Mouse (Mus musculus): ENCODE measurements around the gene Igsf23. TPM values are rescaled to one million over a fixed set of nuclear protein-coding genes. Genes with fewer than 3 reads are reported as not detected.

Gene Igsf23
- polyA plus RNA-seq, 1 experiment from 2014 or later = not detected

- no peak overlapping the region for H3K4me2 ChIP-seq (ENCODE audit: low read length)
- H3K36me3 ChIP-seq (ENCODE audit: control insufficient read depth, insufficient read depth, low read length) = no peaks in the 10 kb centered on the region
- H3K9me3 ChIP-seq (ENCODE audit: control insufficient read depth, low read length) = no peaks in the 10 kb centered on the region
- WGBS = 4% methylated on average over 7 of the region's 7 CpGs
- ATAC-seq = peak; percentile 45; the same call in 1 of the 2 replicates
- no peak overlapping the region for H3K9ac ChIP-seq (ENCODE audit: low read depth, low read length)
- no peaks in the 10 kb centered on the region for H3K27me3 ChIP-seq (replicated peaks; ENCODE audit: control insufficient read depth, insufficient read depth, low read length)
- H3K27ac ChIP-seq (ENCODE audit: low read depth, low read length) = no peak overlapping the region
- H3K4me1 ChIP-seq (ENCODE audit: control insufficient read depth, insufficient read depth, low read depth, low read length) = no peaks in the 10 kb centered on the region
- no peak overlapping the region for H3K4me3 ChIP-seq (ENCODE audit: low read length)
Measured at GRCm38 (mm10) chr7:19956341-19956781, 5.8 kb upstream of the Igsf23 start.

DNA sequence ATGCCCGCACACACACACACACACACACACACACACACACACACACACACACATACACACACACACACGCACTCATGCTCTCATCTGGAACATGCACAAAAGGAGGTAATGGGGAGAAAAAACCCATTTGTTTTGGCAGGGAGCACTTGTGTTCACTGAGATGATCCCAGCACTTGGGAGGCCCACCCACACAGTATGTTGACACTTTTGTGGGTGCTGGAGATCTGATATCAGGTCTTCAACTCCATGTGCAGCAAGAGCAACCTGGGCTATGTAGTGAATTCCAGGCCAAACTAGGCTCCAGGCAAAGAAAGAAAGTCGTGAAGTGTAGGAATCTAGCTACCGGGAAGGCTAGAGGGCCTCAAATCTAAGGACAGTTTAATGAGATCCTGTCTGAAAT is 5.3 kb upstream of the Igsf23 start:
- H3K27ac ChIP-seq (ENCODE audit: low read depth, low read length) = no peak overlapping the region
- H3K9ac ChIP-seq (ENCODE audit: low read depth, low read length) = no peak overlapping the region
- no peaks in the 10 kb centered on the region for H3K9me3 ChIP-seq (ENCODE audit: control insufficient read depth, low read length)
- no peaks in the 10 kb centered on the region for H3K36me3 ChIP-seq (ENCODE audit: control insufficient read depth, insufficient read depth, low read length)
- no peak overlapping the region for H3K4me3 ChIP-seq (ENCODE audit: low read length)
- 81% methylated on average over 4 of the region's 4 CpGs for WGBS
- no peaks in the 10 kb centered on the region for H3K4me1 ChIP-seq (ENCODE audit: control insufficient read depth, insufficient read depth, low read depth, low read length)
- H3K4me2 ChIP-seq (ENCODE audit: low read length) = no peak overlapping the region
- no peaks in the 10 kb centered on the region for H3K27me3 ChIP-seq (replicated peaks; ENCODE audit: control insufficient read depth, insufficient read depth, low read length)
- ATAC-seq = no peak

DNA sequence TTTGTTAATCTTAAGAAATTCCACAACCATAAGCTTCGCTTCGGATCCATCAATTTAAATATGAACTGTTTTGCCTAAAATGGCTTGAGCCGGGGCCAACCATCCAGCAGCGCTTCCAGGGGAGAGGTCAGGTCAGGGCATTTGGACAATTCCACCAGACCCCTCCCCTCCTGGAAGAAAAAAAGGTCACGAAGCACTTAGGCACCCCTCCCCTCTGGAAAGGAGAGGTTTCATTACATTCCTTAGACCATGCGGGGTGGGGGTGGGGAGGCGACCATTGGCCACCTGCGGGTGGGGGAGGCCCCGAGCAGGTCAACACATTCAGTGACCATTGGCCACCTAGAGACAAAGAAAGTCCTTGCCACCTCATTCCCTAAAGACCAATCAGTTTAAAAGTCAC is 2.5 kb upstream of the Igsf23 start:
- Histone ChIP-seq H3K36me3 (ENCODE audit: control insufficient read depth, insufficient read depth, low read length) (no peaks in the 10 kb centered on the region), H3K4me2 (ENCODE audit: low read length) (no peak overlapping the region), H3K9me3 (ENCODE audit: control insufficient read depth, low read length) (no peaks in the 10 kb centered on the region), H3K9ac (ENCODE audit: low read depth, low read length) (no peak overlapping the region), H3K27me3 (replicated peaks; ENCODE audit: control insufficient read depth, insufficient read depth, low read length) (no peaks in the 10 kb centered on the region), H3K4me3 (ENCODE audit: low read length) (no peak overlapping the region), H3K4me1 (ENCODE audit: control insufficient read depth, insufficient read depth, low read depth, low read length) (no peaks in the 10 kb centered on the region), H3K27ac (ENCODE audit: low read depth, low read length) (no peak overlapping the region)
- 46% methylated on average over 9 of the region's 9 CpGs for WGBS
- ATAC-seq = no peak

GRCm38 (mm10) chr7:19952320-19952986 is 1.9 kb upstream of the Igsf23 start:
- Histone ChIP-seq H3K27ac (ENCODE audit: low read depth, low read length) (no peak overlapping the region), H3K4me1 (ENCODE audit: control insufficient read depth, insufficient read depth, low read depth, low read length) (no peaks in the 10 kb centered on the region), H3K36me3 (ENCODE audit: control insufficient read depth, insufficient read depth, low read length) (no peaks in the 10 kb centered on the region), H3K4me3 (ENCODE audit: low read length) (no peak overlapping the region), H3K27me3 (replicated peaks; ENCODE audit: control insufficient read depth, insufficient read depth, low read length) (no peaks in the 10 kb centered on the region), H3K9ac (ENCODE audit: low read depth, low read length) (no peak overlapping the region), H3K9me3 (ENCODE audit: control insufficient read depth, low read length) (no peaks in the 10 kb centered on the region), H3K4me2 (ENCODE audit: low read length) (no peak overlapping the region)
- no peak for ATAC-seq
- 47% methylated on average over 10 of the region's 10 CpGs for WGBS

DNA sequence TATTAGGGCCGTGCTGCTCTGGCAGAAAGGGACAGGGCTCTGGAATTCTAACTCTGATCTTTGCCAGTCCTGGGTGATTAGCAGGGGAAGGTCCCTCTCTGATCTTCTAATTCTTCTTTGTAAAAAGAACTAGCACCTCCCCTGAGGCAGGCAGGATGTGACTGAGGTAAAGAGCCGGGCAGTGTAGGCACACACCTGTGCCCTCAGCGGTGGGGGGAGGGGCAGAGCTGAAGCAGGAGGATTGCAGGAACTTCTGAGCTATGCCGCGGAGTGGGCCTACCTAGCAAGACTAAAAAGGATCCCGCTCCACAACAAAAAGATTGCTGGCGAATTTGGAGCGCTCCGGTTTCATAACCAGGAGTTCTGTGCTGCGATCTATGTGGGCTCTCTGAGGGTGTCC is 560 bp downstream of the Igsf23 start:
- Histone ChIP-seq H3K9me3 (ENCODE audit: control insufficient read depth, low read length) (no peaks in the 10 kb centered on the region), H3K27me3 (replicated peaks; ENCODE audit: control insufficient read depth, insufficient read depth, low read length) (no peaks in the 10 kb centered on the region), H3K9ac (ENCODE audit: low read depth, low read length) (no peak overlapping the region), H3K4me2 (ENCODE audit: low read length) (no peak overlapping the region), H3K27ac (ENCODE audit: low read depth, low read length) (no peak overlapping the region), H3K4me1 (ENCODE audit: control insufficient read depth, insufficient read depth, low read depth, low read length) (no peaks in the 10 kb centered on the region), H3K36me3 (ENCODE audit: control insufficient read depth, insufficient read depth, low read length) (no peaks in the 10 kb centered on the region), H3K4me3 (ENCODE audit: low read length) (no peak overlapping the region)
- 65% methylated on average over 10 of the region's 10 CpGs for WGBS
- ATAC-seq = no peak

DNA sequence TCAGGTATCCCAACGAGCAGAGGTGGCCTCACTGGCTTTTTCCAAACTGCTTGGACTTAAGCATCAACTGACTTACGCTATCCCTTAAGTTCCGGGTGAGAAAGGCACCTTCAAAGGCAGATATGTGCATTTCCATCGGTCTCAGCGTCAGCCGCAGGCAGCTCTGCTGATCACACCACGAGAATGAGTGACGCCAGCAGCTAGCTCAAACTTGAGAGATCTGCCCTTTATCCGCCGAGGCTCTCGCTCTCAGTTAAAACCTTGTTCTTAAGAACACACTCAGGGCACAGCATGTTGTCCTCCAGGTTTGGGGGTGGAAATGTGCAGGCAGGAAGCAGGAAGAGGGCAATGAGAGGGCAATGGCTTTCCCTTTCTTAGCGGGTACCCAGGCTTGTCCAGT is 1.6 kb downstream of the Igsf23 start:
- Histone ChIP-seq H3K4me1 (ENCODE audit: control insufficient read depth, insufficient read depth, low read depth, low read length) (no peaks in the 10 kb centered on the region), H3K4me2 (ENCODE audit: low read length) (no peak overlapping the region), H3K36me3 (ENCODE audit: control insufficient read depth, insufficient read depth, low read length) (no peaks in the 10 kb centered on the region), H3K9me3 (ENCODE audit: control insufficient read depth, low read length) (no peaks in the 10 kb centered on the region), H3K27me3 (replicated peaks; ENCODE audit: control insufficient read depth, insufficient read depth, low read length) (no peaks in the 10 kb centered on the region), H3K9ac (ENCODE audit: low read depth, low read length) (no peak overlapping the region), H3K4me3 (ENCODE audit: low read length) (no peak overlapping the region), H3K27ac (ENCODE audit: low read depth, low read length) (no peak overlapping the region)
- WGBS = 80% methylated on average over 12 of the region's 12 CpGs
- ATAC-seq = no peak

DNA sequence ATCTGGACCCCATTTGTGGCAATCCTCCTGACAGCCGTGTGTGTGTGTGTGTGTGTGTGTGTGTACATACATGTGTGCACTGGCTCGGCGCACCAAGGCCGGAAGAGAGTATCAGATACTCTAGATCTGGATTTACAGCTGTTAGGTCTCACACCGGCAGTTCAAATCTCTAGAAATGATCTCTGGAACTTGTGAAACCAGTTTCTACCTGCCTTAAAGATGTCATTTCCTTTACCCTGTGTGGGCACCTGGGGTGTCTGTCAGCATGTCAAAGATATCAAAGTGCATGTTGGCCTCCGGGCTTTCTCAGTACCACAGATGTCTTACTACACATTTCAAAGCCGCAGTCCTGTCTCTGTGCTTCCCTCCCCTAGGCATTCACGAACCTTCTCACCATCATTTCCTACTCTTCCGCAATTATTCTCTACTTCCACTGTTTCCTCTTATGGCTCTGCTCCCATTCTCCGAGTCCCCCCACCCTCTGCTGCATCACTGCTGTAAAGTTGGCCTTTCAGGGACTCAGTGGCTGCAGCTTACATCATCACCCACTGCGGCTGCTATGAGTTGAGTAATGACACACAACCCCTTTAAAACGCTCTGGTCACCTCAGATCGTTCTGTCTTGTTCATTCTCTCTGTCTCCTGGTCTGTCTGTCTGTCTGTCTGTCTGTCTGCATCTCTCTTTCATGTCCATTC is 4.6 kb downstream of the Igsf23 start:
- Histone ChIP-seq H3K4me1 (ENCODE audit: control insufficient read depth, insufficient read depth, low read depth, low read length) (no peaks in the 10 kb centered on the region), H3K9me3 (ENCODE audit: control insufficient read depth, low read length) (no peaks in the 10 kb centered on the region), H3K27me3 (replicated peaks; ENCODE audit: control insufficient read depth, insufficient read depth, low read length) (no peaks in the 10 kb centered on the region), H3K27ac (ENCODE audit: low read depth, low read length) (no peak overlapping the region), H3K4me3 (ENCODE audit: low read length) (no peak overlapping the region), H3K36me3 (ENCODE audit: control insufficient read depth, insufficient read depth, low read length) (no peaks in the 10 kb centered on the region), H3K9ac (ENCODE audit: low read depth, low read length) (no peak overlapping the region), H3K4me2 (ENCODE audit: low read length) (no peak overlapping the region)
- no peak for ATAC-seq
- WGBS = 88% methylated on average over 13 of the region's 13 CpGs

GRCm38 (mm10) chr7:19945201-19945600 is 5.4 kb downstream of the Igsf23 start:
- H3K9me3 ChIP-seq (ENCODE audit: control insufficient read depth, low read length) = no peaks in the 10 kb centered on the region
- WGBS = 90% methylated on average over 5 of the region's 5 CpGs
- no peak for ATAC-seq
- H3K4me2 ChIP-seq (ENCODE audit: low read length) = no peak overlapping the region
- H3K9ac ChIP-seq (ENCODE audit: low read depth, low read length) = no peak overlapping the region
- no peak overlapping the region for H3K4me3 ChIP-seq (ENCODE audit: low read length)
- no peaks in the 10 kb centered on the region for H3K27me3 ChIP-seq (replicated peaks; ENCODE audit: control insufficient read depth, insufficient read depth, low read length)
- H3K27ac ChIP-seq (ENCODE audit: low read depth, low read length) = no peak overlapping the region
- no peaks in the 10 kb centered on the region for H3K36me3 ChIP-seq (ENCODE audit: control insufficient read depth, insufficient read depth, low read length)
- no peaks in the 10 kb centered on the region for H3K4me1 ChIP-seq (ENCODE audit: control insufficient read depth, insufficient read depth, low read depth, low read length)

GRCm38 (mm10) chr7:19944709-19945108 is 5.8 kb downstream of the Igsf23 start:
- H3K4me2 ChIP-seq (ENCODE audit: low read length) = no peak overlapping the region
- no peak for ATAC-seq
- H3K9me3 ChIP-seq (ENCODE audit: control insufficient read depth, low read length) = no peaks in the 10 kb centered on the region
- no peaks in the 10 kb centered on the region for H3K27me3 ChIP-seq (replicated peaks; ENCODE audit: control insufficient read depth, insufficient read depth, low read length)
- WGBS = 94% methylated on average over 8 of the region's 8 CpGs
- no peak overlapping the region for H3K27ac ChIP-seq (ENCODE audit: low read depth, low read length)
- H3K9ac ChIP-seq (ENCODE audit: low read depth, low read length) = no peak overlapping the region
- no peaks in the 10 kb centered on the region for H3K4me1 ChIP-seq (ENCODE audit: control insufficient read depth, insufficient read depth, low read depth, low read length)
- no peaks in the 10 kb centered on the region for H3K36me3 ChIP-seq (ENCODE audit: control insufficient read depth, insufficient read depth, low read length)
- no peak overlapping the region for H3K4me3 ChIP-seq (ENCODE audit: low read length)
